In genomic region chr17:10506896-10507295, GRCm38 (mm10) we compare ENCODE assay signal across 22 mouse cellular contexts.
DNase-seq lines count a peak whose midpoint lies in the region; ATAC-seq lines count a peak whose summit lies in the region.
"Had no signal": no experiment of that assay in that cellular context is flagged by ENCODE, and none has a peak within 500 bp of the region (broad histone marks: within the 10 kb centered on the region; RNA-seq: fewer than 3 reads in every experiment).

No protein-coding gene starts in this region.

- no peaks in the 10 kb centered on the region for H3K27me3 ChIP-seq in hindbrain, embryonic 14.5 days (ENCODE audit: control insufficient read depth, insufficient read depth, low read length)
- H3K27me3 ChIP-seq in hindbrain, embryonic 13.5 days = no peaks in the 10 kb centered on the region
- no peaks in the 10 kb centered on the region for H3K27me3 ChIP-seq in midbrain, embryonic 15.5 days (replicated peaks)
- H3K27me3 ChIP-seq in midbrain, embryonic 11.5 days (ENCODE audit: control insufficient read depth, insufficient read depth, low read length) = no peaks in the 10 kb centered on the region
- no peaks in the 10 kb centered on the region for H3K27me3 ChIP-seq in neural tube, embryonic 14.5 days (ENCODE audit: control insufficient read depth, insufficient read depth, low read length)
- H3K27me3 ChIP-seq: embryonic facial prominence, embryonic 13.5 days; heart, embryonic 15.5 days; kidney, embryonic 15.5 days; neural tube, embryonic 12.5 days; stomach, embryonic 15.5 days had no signal

- 56% methylated on average over 3 of the region's 3 CpGs for WGBS in hindbrain, embryonic 14.5 days
- 70% methylated on average over 3 of the region's 3 CpGs for WGBS in hindbrain, embryonic 13.5 days
- 48% methylated on average over 3 of the region's 3 CpGs for WGBS in midbrain, embryonic 15.5 days
- 84% methylated on average over 3 of the region's 3 CpGs for WGBS in midbrain, embryonic 11.5 days
- WGBS in neural tube, embryonic 14.5 days = 59% methylated on average over 3 of the region's 3 CpGs

- no peak overlapping the region for H3K4me2 ChIP-seq in hindbrain, embryonic 14.5 days (replicated peaks)
- H3K4me2 ChIP-seq in hindbrain, embryonic 13.5 days = no peak overlapping the region
- H3K4me2 ChIP-seq in midbrain, embryonic 15.5 days = no peak overlapping the region
- no peak overlapping the region for H3K4me2 ChIP-seq in midbrain, embryonic 11.5 days
- no peak overlapping the region for H3K4me2 ChIP-seq in neural tube, embryonic 14.5 days (ENCODE audit: low read depth, low read length)
- H3K4me2 ChIP-seq: heart, embryonic 15.5 days; kidney, embryonic 15.5 days; neural tube, embryonic 12.5 days; stomach, embryonic 15.5 days had no signal

- H3K4me1 ChIP-seq in hindbrain, embryonic 14.5 days (replicated peaks; ENCODE audit: control insufficient read depth, insufficient read depth, low read length) = peaks cover 19% of the 10 kb centered on the region
- peaks cover 11% of the 10 kb centered on the region for H3K4me1 ChIP-seq in hindbrain, embryonic 13.5 days (replicated peaks)
- peaks cover 7% of the 10 kb centered on the region; the same call in 1 of the 2 replicates for H3K4me1 ChIP-seq in midbrain, embryonic 15.5 days
- H3K4me1 ChIP-seq in midbrain, embryonic 11.5 days (ENCODE audit: control insufficient read depth, insufficient read depth, low read length) = no peaks in the 10 kb centered on the region
- H3K4me1 ChIP-seq in neural tube, embryonic 14.5 days (ENCODE audit: control insufficient read depth, insufficient read depth, low read length) = peaks cover 10% of the 10 kb centered on the region
- H3K4me1 ChIP-seq: neural tube, embryonic 12.5 days; stomach, embryonic 15.5 days had no signal

- DNase-seq in hindbrain, embryonic 14.5 days (ENCODE audit: low spot score) = no peak
- DNase-seq in midbrain, embryonic 11.5 days (ENCODE audit: low spot score, missing footprints) = no peak
- DNase-seq in brain, embryonic 18.5 days (ENCODE audit: low read depth, low spot score) = peak; percentile 58
- DNase-seq in kidney, postnatal 25 days = no peak
- DNase-seq: adrenal gland, adult 2 months; embryo, embryonic 11 days; gastrocnemius, adult 2 months; kidney, postnatal 4 days; lung, postnatal 4 days; thymus, adult 18-20 months; thymus, postnatal 36 days had no signal

- no peaks in the 10 kb centered on the region for H3K9me3 ChIP-seq in hindbrain, embryonic 14.5 days (ENCODE audit: control insufficient read depth, low read length)
- H3K9me3 ChIP-seq in hindbrain, embryonic 13.5 days = no peaks in the 10 kb centered on the region
- H3K9me3 ChIP-seq in midbrain, embryonic 15.5 days = no peaks in the 10 kb centered on the region
- H3K9me3 ChIP-seq in midbrain, embryonic 11.5 days (ENCODE audit: control insufficient read depth, low read length) = no peaks in the 10 kb centered on the region
- no peaks in the 10 kb centered on the region for H3K9me3 ChIP-seq in neural tube, embryonic 14.5 days (ENCODE audit: control insufficient read depth, low read length)
- H3K9me3 ChIP-seq: embryonic facial prominence, embryonic 13.5 days; heart, embryonic 15.5 days; kidney, embryonic 15.5 days; limb, embryonic 10.5 days; neural tube, embryonic 12.5 days; stomach, embryonic 15.5 days had no signal

- no peak for ATAC-seq in hindbrain, embryonic 14.5 days (ENCODE audit: low FRiP score)
- no peak for ATAC-seq in hindbrain, embryonic 13.5 days (ENCODE audit: low FRiP score)
- ATAC-seq in midbrain, embryonic 15.5 days (replicated peaks) = no peak
- no peak for ATAC-seq in midbrain, embryonic 11.5 days (ENCODE audit: low FRiP score)
- no peak for ATAC-seq in neural tube, embryonic 14.5 days (ENCODE audit: low read depth)
- ATAC-seq: intestine, embryonic 16.5 days had no signal

- no peaks in the 10 kb centered on the region for H3K36me3 ChIP-seq in hindbrain, embryonic 14.5 days (replicated peaks; ENCODE audit: control insufficient read depth, insufficient read depth)
- no peaks in the 10 kb centered on the region for H3K36me3 ChIP-seq in hindbrain, embryonic 13.5 days
- H3K36me3 ChIP-seq in midbrain, embryonic 15.5 days (replicated peaks) = no peaks in the 10 kb centered on the region
- H3K36me3 ChIP-seq in midbrain, embryonic 11.5 days (ENCODE audit: control insufficient read depth, insufficient read depth, low read length) = no peaks in the 10 kb centered on the region
- no peaks in the 10 kb centered on the region for H3K36me3 ChIP-seq in neural tube, embryonic 14.5 days (ENCODE audit: control insufficient read depth, insufficient read depth, low read length)
- H3K36me3 ChIP-seq: embryonic facial prominence, embryonic 13.5 days; heart, embryonic 15.5 days; kidney, embryonic 15.5 days; limb, embryonic 10.5 days; neural tube, embryonic 12.5 days; stomach, embryonic 15.5 days had no signal

- H3K27ac ChIP-seq in hindbrain, embryonic 14.5 days = peak overlapping the region; percentile 73
- no peak overlapping the region for H3K27ac ChIP-seq in hindbrain, embryonic 13.5 days
- peak overlapping the region; percentile 23; the same call in 1 of the 2 replicates for H3K27ac ChIP-seq in midbrain, embryonic 15.5 days
- H3K27ac ChIP-seq in midbrain, embryonic 11.5 days (ENCODE audit: low read depth, low read length) = no peak overlapping the region
- H3K27ac ChIP-seq in neural tube, embryonic 14.5 days (ENCODE audit: low read depth, low read length) = peak overlapping the region; percentile 55; the same call in 1 of the 2 replicates
- H3K27ac ChIP-seq: embryonic facial prominence, embryonic 13.5 days; gastrocnemius, adult 2 months; heart, embryonic 15.5 days; kidney, embryonic 15.5 days; limb, embryonic 10.5 days; neural tube, embryonic 12.5 days; stomach, embryonic 15.5 days had no signal

- H3K9ac ChIP-seq in hindbrain, embryonic 14.5 days = no peak overlapping the region
- H3K9ac ChIP-seq in hindbrain, embryonic 13.5 days = no peak overlapping the region
- no peak overlapping the region for H3K9ac ChIP-seq in midbrain, embryonic 15.5 days
- H3K9ac ChIP-seq in midbrain, embryonic 11.5 days (ENCODE audit: low read length) = no peak overlapping the region
- H3K9ac ChIP-seq in neural tube, embryonic 14.5 days (replicated peaks; ENCODE audit: low read depth, low read length) = no peak overlapping the region
- H3K9ac ChIP-seq: embryonic facial prominence, embryonic 13.5 days; heart, embryonic 15.5 days; kidney, embryonic 15.5 days; neural tube, embryonic 12.5 days; stomach, embryonic 15.5 days had no signal

- H3K4me3 ChIP-seq in hindbrain, embryonic 14.5 days (replicated peaks; ENCODE audit: low read length) = no peak overlapping the region
- no peak overlapping the region for H3K4me3 ChIP-seq in hindbrain, embryonic 13.5 days
- H3K4me3 ChIP-seq in midbrain, embryonic 15.5 days = no peak overlapping the region
- H3K4me3 ChIP-seq in midbrain, embryonic 11.5 days (ENCODE audit: low read depth, low read length) = no peak overlapping the region
- H3K4me3 ChIP-seq in neural tube, embryonic 14.5 days (ENCODE audit: low read depth, low read length) = no peak overlapping the region
- H3K4me3 ChIP-seq: embryonic facial prominence, embryonic 13.5 days; erythroblast, embryonic 14.5 days; gastrocnemius, adult 2 months; heart, embryonic 15.5 days; kidney, embryonic 15.5 days; limb, embryonic 10.5 days; neural tube, embryonic 12.5 days; stomach, embryonic 15.5 days had no signal

Comparison
In these comparisons a context has a peak if more than half of its experiments do, and no peak if none do; other contexts are left out.
1. H3K27ac ChIP-seq: peak in hindbrain, embryonic 14.5 days (single experiment), midbrain, embryonic 15.5 days (single experiment) and neural tube, embryonic 14.5 days (single experiment); none in hindbrain, embryonic 13.5 days (single experiment) and midbrain, embryonic 11.5 days (single experiment).